Mouse (Mus musculus): ENCODE data around the gene Eif4enif1. TPM values are rescaled to one million over a fixed set of nuclear protein-coding genes. Genes with fewer than 3 reads are reported as not detected.

Eif4enif1 gene
- total RNA-seq (2023) = 90.2 to 104 TPM (median 97.4 TPM) in 4 replicates

GRCm38 (mm10) chr11:3202231-3202701, at the start of gene Eif4enif1:
Gene Eif4enif1 (plus strand): TSS chr11:3202392.

DNA sequence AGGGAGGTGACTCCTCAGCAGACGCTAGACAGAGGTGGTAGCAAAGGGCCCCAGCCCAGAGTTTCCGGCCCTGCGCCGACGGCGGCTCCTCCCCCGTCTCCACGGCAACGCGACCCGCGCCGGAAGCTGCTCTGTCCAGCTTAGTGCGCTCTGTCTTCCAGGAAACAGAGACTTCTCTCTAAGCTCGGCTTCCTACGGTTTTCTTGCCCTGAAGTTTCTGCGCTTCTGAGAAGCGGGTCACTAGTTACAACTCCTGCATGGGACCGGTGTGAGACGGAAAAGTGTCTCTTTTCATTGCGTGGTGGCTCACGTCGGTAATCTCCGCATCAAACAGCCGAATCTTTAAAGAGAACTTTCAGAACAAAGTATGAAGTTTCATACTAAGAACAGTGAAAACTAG, 8.8 kb upstream of the Eif4enif1 start, which contains the start of gene Sfi1:
TSS of gene Sfi1 (minus strand) at position 101 of the 400 bp plus-strand sequence.

GRCm38 (mm10) chr11:3266079-3266685, 64.0 kb downstream of the Eif4enif1 start, which contains the start of gene Drg1:
Gene Drg1 (minus strand): TSS chr11:3266415.

DNA sequence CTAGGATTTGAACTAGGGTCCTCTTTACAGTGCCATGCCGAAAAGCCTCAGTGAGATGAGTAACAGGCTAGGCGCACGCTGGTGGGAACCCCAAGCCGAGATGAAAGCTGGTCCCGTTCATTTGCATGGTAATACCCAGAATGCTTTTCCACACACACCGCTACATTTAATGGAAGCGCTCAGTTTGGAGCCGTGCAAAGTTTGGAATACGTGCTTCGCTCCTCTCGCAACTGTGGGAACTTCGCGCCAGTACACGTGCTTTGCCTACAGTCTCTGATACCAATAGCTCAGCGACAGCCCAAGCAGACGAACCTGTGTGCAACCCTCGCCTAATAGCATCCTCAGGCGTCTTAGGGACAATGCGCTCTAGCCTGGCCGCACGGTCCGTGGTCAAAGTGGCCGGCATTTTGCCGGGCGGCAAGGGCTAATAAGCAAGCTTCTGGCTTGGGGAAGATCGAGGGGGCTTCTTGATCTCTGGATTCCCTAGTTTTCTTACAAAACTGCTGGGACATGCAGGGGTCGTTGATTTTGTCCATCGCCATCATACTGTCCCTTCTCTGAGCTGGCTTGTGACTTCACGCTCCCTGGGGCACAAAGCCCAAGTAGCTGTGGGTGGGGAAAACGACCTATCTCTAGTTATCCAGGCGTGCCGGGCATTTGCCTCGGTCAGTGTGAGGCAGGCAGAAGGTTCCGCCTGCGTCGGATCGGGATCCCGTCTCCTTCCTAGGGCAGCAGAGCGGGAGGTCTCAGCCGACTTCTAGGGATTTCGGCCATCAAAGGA, 86.5 kb downstream of the Eif4enif1 start, which contains the start of gene Patz1:
TSS of gene Patz1 (plus strand) at position 354 of the 781 bp plus-strand sequence.

Other genes starting within 250 kb of the Eif4enif1 start
- gene Sfi1, start 8.9 kb upstream of the Eif4enif1 start, total RNA-seq (2023) = 162 to 228 TPM (median 199 TPM) in 4 replicates
- 62.8 to 68.7 TPM (median 67.5 TPM) in 4 replicates for gene Drg1, start 64.0 kb downstream of the Eif4enif1 start, total RNA-seq (2023)
- gene Patz1, start 86.5 kb downstream of the Eif4enif1 start, total RNA-seq (2023) = 80.7 to 89.7 TPM (median 88.6 TPM) in 4 replicates
- 255 to 281 TPM (median 262 TPM) in 4 replicates for gene Pik3ip1, start 128.0 kb downstream of the Eif4enif1 start, total RNA-seq (2023)
- 76.5 to 81.8 TPM (median 80.0 TPM) in 4 replicates for gene Limk2, start 206.8 kb downstream of the Eif4enif1 start, total RNA-seq (2023)
- 21.5 to 26.9 TPM (median 23.4 TPM) in 4 replicates for gene Rnf185, start 250.0 kb downstream of the Eif4enif1 start, total RNA-seq (2023)